Mouse (Mus musculus) testis, postnatal 10 days (tissue): Measurements from ENCODE around the gene Btbd17.

Experiments used
- DNase-seq: peaks from one replicate; pipeline ENCODE4 v3.0.0; 2021; ENCODE audit warnings: low spot score

Btbd17 gene

DNA sequence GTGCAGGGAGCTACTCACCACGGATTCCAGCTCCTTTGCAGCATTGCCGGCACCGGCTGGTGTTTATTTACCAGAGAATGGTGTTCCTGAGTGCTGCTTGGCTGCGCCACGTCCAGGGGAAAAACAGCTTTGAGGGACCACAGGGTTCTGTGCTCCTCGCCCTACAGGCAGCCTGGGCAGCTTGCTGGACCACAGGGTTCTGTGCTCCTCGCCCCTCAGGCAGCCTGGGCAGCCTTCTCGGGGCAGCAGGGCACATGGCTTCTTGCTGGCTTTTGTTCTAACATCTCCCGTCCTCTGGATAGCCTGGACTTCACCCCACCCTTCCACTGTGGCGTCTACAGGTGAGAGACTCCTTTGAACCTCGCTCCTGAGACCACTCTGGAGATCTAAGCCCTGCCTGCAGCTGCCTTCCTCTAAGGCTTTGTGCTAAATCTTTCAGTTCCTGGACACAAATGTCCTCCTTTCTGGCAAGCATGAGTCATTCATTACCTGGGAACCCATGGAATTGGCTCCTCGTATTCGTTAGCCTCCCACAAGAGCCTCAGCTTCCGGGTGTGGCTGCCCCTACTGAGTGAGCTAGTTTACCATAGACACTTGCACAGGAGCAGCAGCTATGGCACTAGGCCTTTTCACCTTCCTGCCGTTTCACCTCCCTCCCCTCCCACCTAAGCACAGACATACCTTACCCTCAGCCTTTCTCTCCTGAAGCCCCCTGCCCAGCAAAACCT lies 7.0 kb upstream of the Btbd17 start:
- no peak for DNase-seq

DNA sequence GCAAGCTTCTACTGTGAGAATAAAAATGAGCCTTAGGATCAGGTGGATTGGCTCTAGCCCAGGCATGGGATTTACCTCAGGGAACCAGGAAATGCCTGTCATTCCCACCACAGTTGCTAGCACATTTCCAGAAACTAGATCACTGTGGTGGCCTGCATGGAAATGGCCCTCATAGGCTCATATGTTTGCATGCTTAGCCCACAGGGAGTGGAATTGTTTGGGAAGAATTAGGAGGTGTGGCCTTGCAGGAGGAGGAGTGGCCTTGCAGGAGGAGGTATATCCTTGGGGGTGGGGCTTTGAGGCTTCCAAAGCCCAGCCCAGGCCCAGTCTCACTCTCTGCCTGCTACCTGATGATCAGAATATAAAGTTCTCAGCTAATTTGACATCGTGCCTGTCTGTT lies 6.2 kb upstream of the Btbd17 start:
- DNase-seq, result no peak

DNA sequence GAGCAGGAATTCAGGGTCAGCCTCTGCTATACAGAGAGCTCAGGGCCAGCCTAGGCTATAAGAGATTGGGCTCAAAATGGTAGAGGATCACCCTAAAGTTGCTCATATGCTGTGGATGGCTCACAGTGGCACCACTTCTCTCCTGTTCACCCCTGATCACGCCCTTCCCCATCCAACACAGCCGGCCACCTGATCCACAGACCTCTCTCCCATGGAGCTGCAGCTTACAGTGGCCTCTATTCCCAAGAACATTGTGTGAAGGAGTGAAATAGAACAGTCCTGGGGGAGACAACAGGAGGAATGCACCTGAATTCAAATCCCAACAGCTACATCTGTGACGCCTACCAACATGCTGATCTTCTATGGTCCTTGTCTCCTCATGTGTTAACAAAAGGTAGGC lies 2.9 kb upstream of the Btbd17 start, which contains the start of gene Gpr142:
Gpr142 (plus strand) TSS at position 301 of the 400 bp plus-strand sequence.
- DNase-seq, result no peak

DNA sequence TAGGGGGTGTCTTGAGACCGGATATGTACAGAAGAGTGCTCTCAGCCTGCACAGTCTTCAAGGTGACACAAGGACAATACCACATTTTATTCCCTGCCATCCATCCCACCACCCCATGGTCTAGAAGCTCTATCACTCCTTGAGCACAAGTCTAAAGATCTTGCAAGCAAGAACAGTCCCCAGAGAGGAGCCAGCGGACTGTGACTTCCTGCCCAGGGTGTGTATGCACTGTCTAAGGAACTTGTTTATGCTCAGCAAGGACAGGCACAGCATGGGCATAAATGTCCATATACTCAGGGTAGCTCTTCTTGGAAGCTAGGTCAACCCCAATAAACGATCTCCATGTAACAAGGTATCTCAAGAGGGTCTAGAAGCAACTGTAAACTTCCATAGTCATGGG lies 2.2 kb upstream of the Btbd17 start:
- DNase-seq, result no peak

DNA sequence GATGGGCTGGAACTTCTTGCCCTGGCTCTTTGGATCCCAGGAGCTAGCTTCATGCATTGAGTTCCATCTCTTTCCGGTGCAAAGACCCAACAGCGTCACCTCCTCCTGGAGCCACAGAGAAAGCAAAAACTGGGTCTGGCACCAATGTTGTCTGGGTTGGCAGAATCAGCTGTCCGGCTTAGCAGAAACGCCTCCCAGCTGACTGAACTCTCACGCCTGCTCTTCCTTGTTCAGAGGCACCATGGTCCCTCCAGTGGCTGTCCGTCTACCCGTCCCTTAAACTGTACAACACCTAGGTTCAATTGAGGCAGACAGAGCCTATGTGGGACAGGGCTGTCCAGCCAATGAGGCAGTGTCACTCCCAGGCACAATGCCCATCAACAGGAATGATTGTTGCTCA lies 1.4 kb upstream of the Btbd17 start:
- DNase-seq, result no peak

DNA sequence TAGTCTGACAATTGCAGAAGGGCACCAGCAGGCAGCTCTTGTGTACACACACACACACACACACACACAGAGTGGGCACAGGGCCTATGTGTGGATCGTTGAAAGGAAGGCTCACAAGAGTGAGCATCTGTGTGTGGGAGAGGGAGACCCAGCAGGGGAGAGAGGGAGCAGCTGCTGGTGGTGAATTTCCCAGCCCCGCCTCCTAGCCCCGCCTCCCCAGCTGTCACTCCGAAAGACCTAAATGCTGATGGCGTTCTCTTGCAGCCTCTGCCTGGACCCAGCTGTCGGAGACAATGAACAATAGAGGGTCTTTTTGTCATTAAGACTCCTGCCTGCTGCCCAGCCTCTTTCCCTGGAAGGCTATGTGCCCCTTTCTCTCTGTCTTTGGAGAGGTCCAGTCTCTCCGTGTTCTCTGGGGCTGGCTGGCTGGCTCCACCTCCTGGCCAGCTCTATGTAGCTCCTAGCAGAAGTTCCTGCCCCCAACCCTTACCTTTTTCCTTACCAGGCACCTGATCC lies 456 bp downstream of the Btbd17 start:
- DNase-seq, result peak; percentile 77

DNA sequence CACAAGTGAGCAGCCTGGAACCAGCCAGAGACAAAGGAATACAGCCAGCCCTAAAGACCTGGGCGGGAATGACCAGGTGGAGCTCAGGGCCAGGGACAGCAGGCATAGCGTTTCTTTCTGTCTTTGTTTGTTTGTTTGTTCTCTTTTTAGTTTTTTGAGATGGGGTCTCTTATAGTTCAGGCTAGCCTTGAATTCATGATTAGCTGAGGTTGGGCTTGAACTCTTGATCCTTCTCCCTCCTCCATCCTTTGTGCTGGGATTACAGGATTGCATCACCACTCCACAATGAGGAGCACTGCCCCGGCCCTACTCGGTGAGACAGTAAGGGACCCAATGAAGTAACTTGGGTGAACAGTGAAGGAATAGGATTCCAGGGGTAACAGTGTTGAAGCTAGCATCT lies 1.1 kb downstream of the Btbd17 start:
- DNase-seq, result no peak

DNA sequence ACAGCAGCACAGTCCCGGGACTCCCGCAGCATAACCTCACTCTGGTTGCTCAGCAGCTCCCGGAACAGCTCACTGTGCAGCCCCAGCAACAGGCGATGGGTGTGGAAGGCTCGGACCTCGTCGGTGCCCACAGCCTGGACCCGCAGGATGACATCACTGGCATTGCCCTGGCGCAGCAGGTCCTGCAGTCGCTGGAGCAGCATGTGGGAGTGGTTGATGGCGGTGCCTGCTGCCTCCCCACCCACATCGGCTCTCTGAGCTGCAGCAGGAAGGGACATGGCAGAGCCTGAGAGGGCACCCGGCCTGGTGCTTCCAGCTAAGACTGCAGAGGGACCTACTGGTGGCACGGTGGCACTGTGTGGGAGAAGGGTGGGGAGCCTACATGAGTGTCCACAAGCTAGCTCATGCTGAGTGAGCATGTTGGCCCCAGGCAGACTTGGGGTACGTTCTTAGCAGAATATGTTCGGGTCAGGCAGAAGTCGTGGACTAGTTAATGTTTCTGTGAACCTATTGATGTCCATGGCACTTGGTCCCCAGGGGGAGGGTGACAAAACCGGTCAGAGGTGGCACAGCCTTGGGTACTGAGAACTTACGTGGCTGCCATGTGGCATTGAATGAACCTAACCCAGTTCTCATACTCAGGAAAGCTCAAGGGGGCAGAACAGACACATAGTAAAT lies 1.7 kb downstream of the Btbd17 start:
- DNase-seq, result no peak

DNA sequence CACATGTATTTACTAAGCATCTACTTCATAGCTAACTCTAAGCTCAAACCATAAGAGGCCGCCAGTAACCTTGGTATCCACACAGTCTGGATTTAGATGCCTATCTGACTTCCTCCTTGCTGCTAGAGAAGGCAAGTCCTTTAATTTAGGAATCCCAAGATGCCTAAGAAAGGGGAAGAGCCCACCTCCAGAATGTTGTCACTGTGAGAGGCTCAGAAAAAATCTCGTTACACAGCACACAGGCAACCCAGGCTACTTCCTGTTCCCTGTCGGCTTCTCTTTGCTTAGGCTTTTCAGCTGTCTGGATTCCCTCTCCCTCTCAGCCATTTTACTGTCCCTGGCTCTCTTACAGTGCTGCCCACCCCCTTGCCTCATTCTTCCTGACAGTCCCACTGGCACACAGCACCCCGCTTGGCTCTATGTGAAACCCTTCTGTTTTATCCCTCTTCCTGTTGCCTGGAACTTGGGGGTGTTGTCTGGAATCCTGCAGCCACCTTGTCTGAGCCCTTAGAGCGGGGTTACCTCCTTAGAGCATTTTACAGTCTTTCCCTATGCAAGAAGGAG lies 2.7 kb downstream of the Btbd17 start:
- DNase-seq, result no peak

DNA sequence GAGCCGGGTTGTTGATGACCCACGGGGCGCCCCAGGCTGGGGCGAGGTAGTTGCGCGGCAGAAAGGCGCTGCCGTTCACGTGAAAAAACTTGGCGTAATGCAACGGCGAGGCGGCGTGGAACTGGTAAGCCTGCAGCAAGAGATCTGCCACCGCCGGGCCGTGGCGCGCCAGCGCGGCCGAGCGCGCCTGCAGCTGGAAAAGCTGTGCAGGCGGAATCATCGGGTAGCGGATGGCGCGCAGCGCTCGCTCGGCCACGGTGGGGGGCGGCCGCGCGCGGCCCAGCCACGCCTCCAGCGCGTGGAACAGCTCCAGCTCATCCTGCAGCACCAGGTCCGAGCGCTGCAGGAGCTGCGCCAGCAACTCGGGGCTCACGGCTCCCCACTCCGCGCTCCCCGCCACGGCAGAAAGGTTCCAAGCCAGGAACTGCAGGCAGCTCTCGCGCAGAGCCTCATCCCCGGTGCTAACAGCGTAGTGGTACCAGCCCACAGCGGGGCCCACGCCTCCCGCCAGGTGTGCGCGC lies 3.8 kb downstream of the Btbd17 start:
- DNase-seq, result no peak

DNA sequence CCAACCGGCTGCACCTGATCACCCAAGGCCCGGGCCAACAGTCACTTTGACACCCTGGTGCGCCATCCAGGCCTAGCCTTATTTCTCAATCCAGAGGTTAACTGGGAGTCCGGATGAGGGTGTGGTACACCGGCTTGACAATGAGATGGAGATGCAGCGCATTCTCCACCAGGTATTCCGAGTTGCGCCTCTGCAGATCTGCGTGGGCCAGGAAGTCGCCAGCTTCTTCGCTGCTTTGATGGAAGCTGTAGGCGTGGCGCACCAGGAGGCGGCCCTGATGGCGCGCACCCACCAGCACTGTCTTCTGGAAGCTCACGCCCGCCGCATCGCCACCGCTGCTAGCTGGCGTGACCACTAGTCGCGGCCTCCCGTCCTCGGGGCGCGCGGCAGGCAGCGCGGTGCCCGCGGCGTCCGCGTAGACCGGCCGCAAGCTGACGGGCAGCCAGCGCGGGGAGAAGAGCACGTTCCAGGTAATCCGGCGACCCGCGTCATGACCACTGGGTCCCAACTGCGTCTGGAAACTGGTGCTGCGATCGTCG lies 4.3 kb downstream of the Btbd17 start:
- DNase-seq, result no peak

DNA sequence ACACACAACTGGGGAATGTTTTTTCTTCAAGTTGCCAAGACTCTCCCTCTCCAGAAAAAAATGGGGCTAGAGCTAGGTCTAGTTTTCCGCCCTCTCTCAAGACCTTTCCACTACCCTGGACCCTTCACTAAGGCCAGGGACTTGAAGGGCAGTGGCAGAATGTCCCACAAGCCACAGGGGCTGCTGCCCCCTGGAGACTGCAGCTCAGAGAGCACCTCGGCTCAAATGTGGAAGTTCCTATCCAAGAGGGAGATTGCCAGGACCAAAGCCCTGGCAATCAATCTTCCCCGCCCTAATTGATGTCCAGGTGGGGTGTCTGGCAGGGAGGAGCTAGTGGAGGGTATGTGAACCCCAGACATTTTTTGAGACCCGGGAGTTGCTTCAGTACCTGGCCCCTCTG lies 4.9 kb downstream of the Btbd17 start:
- DNase-seq, result no peak

DNA sequence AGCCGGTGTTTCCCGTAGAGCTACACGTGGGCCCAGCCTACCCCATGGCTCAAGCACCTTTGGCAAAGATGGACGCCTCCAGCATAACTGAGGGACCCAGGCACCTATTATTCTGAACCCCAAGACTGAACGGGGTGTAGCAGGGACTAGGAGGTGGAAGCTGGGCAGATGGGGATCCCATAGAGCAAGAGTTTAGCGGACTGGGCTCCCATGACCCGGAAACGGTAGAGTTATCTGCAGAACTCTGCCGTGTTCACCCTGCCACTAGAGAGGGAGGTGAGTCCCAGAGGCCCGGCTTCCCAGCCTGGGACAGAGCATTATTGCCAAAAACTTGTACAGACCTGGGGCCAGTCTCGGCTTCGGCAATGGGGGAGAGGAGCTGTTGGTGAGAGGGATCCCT lies 5.6 kb downstream of the Btbd17 start:
- DNase-seq, result no peak

DNA sequence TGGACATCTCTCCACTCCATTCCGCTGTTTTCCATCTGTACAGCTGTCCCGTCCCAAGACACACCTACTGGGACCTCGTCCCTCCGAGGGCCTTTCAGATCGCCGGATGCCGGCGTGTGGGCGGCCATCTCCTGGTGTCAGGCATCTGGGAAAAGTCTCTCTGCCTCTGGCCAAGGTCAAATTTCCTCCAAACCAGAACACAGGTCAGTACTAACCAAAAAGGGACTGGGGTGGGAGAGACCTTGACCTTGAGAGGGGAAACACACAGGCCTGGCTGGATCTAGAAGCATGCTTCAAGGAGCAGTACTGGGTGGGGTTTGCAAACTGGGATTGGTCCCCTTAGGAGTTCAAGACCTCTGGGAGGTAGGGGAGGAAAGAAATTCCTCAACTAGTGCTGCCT lies 6.0 kb downstream of the Btbd17 start:
- DNase-seq, result no peak

DNA sequence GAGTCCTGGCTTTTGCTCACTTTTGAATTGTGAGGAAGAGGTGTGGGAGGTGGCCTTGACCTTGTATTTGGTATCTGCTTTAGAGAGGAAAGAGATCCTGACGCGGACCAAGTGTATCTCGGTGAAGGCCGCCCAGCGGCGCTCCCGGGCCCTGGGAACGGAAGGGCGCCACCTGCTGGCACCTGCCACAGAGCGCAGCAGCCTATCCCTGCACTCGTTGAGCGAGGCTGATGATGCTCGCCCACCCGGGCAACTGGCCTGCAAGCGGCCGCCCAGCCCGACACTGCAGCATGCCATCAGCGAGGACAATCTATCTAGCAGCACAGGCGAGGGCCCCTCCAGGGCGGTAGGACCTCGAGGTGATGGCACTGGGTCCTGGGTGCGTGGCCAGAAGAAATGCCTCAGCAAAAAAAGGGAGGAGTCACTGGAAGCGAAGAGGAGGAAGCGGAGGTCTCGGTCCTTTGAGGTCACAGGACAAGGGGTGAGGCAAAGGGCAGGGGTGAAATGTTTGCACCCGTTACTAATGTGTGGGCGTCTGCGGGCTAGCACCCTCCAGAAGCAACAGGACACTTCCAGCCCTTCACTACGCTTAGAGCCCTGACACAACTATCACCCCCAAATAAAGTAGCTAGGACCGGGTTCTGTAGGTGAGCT lies 6.6 kb downstream of the Btbd17 start:
- peak; percentile 94 for DNase-seq

DNA sequence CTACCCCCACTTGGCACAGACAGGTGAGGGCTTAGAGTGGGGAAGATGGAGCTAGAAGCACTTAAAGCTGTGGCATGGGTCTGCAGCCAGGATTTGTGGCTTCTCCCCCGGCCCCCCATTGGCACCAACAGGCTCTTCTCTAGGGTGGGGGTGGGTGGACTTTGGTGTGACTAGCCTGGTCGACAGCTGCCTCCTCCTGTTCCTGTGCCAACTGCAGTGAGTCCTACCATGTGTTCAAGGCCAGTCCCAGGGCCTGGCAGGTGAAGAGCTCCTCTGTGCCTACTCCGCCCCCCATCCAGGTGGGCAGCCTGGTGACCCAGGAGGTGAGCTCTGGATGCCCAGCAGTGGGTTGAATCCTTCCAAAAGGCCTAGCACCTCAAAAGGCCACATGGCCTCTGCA lies 8.1 kb downstream of the Btbd17 start:
- no peak for DNase-seq

DNA sequence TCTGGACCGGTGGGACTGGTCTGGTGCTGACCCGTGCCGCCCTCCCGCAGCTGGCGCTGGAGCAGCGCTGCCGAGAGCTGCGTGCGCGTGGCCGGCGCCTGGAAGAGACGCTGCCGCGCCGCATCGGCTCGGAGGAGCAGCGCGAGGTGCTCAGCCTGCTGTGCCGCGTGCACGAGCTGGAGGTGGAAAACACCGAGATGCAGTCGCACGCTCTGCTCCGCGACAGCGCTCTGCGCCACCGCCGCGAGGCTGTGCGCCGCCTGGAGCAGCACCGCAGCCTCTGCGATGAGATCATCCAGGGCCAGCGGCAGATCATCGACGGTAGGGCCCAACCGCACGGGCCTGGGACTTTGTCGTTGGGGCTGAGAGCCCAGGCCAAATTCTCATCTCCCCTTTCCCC lies 9.4 kb downstream of the Btbd17 start:
- DNase-seq, result no peak

DNA sequence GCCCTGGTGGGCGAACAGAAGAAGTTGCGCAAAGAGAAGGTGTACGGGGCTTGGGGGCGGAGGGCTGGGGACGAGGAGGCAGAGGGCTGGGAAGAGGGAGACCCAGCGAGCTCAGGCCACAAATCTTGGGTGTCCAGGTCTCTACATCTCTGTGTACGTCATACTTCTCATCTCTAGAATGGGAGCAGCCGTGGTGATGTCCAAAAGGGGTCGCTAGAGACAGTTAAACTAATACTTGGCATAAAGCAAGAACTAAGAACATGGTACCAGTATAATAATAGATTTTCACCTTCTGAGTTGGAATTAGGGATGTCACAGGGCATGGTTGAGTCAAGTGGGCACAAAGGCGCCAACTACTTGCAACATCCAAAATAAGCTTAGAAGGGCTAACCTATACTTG lies 9.9 kb downstream of the Btbd17 start:
- no peak for DNase-seq

DNA sequence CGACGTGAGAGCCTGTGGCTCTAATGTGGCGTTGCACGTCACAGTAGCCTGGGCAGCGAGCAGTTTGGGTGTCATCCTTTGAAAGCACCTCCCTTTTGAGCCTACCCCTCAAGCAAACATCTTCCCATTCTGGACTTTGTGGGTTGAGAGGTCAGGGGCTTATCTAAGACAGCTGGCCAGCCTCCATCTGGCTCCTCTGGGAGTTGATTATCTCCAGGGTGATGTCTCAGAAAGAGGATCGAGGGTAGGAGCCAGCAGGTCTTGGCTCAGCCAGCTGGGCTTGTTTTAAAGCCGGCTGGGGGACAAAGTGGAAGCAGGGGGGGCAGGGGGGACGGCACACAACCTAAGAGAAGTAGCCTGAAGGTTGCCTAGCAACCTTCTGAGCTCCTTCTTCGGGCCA lies 15.7 kb downstream of the Btbd17 start:
- DNase-seq, result peak; percentile 65

DNA sequence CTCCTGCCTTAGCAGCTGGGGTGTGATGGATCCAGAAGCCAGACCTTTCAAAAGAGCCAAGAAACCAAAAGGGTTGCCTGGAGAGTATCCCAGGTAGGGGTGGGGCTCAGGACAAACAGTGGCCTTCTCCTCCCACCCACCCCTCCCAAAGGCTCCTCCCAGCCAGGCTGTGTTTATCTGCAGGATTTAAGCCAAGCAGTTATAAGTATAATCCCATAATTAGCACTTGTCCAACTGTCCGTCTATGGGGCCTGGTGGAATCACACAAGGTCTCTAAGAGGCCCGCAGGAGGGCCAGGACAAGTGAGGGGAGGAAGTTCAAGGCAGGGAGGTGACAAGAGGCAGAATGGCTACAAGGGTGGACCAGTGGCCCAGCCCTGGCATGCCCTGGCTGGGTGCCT lies 23.8 kb downstream of the Btbd17 start:
- no peak for DNase-seq

DNA sequence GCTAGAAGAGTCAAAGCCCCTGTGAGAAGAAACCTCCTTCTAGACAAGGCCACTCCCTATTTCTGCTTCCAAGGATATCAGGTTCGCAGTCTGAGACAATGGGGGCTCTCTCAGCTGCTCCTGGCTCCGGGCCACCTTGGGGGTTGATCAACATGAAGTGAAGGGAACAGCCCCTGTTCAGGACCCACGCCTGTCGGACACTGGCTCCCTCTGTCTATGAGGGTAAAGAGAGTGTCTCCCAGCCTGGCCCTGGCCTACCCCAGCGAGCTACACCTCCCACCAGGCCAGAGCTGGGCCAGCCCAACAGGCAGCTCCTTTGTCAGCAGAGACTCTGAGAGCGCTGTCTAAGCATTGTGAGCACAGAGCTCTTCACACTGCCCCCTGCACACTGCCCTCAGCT lies 25.8 kb downstream of the Btbd17 start:
- DNase-seq, result no peak
